Mouse (Mus musculus) right cerebral cortex, postnatal 36 days (tissue): ENCODE results near the gene Wbp4.

Experiments used
- DNase-seq, 2 experiments: peaks; one replicate each; pipeline ENCODE4 v3.0.0; 2022; ENCODE audit warnings: low spot score in 2 of 2, mixed read lengths in 1 of 2

The Wbp4 gene

GRCm38 (mm10) chr14:79507846-79508245 is 26.5 kb upstream of the Wbp4 start:
- DNase-seq = no peak

GRCm38 (mm10) chr14:79506207-79506606 is 24.9 kb upstream of the Wbp4 start:
- DNase-seq = no peak

GRCm38 (mm10) chr14:79504246-79505006 is 23.1 kb upstream of the Wbp4 start:
- no peak for DNase-seq

GRCm38 (mm10) chr14:79503371-79504075 is 22.2 kb upstream of the Wbp4 start:
- DNase-seq = no peak

GRCm38 (mm10) chr14:79500756-79501155 is 19.4 kb upstream of the Wbp4 start:
- no peak for DNase-seq

- no peak for DNase-seq
These were observed 18.0 kb upstream of the Wbp4 start for GRCm38 (mm10) chr14:79499326-79499725.

GRCm38 (mm10) chr14:79494349-79494748 is 13.0 kb upstream of the Wbp4 start:
- no peak for DNase-seq

- no peak for DNase-seq
These were observed 8.9 kb upstream of the Wbp4 start for GRCm38 (mm10) chr14:79490246-79490645.

- no peak for DNase-seq
These were observed 7.8 kb upstream of the Wbp4 start for GRCm38 (mm10) chr14:79489150-79489549.

GRCm38 (mm10) chr14:79488531-79488930 is 7.2 kb upstream of the Wbp4 start:
- DNase-seq = no peak

GRCm38 (mm10) chr14:79486993-79487731 is 5.8 kb upstream of the Wbp4 start:
- peak in 1 of 2 experiments; percentile 41 for DNase-seq

GRCm38 (mm10) chr14:79486617-79486992 is 5.3 kb upstream of the Wbp4 start:
- DNase-seq = no peak

- DNase-seq = no peak
These were observed 2.3 kb upstream of the Wbp4 start for GRCm38 (mm10) chr14:79483611-79484120.

GRCm38 (mm10) chr14:79482747-79483355 is 1.5 kb upstream of the Wbp4 start:
- no peak for DNase-seq

- peak; percentile 17 to 18 for DNase-seq
These were observed 936 bp upstream of the Wbp4 start for GRCm38 (mm10) chr14:79482251-79482661.

GRCm38 (mm10) chr14:79480624-79481338 is 539 bp downstream of the Wbp4 start, which contains the start of gene Elf1:
Elf1 (plus strand) TSS chr14:79481194.
- peak; percentile 91 for DNase-seq

- DNase-seq = no peak
These were observed 7.9 kb downstream of the Wbp4 start for GRCm38 (mm10) chr14:79473384-79473783.

- peak; percentile 36 to 60 for DNase-seq
These were observed 13.7 kb downstream of the Wbp4 start for GRCm38 (mm10) chr14:79467621-79468020.

GRCm38 (mm10) chr14:79465623-79466022 is 15.7 kb downstream of the Wbp4 start:
- no peak for DNase-seq

- DNase-seq = no peak
These were observed 20.3 kb downstream of the Wbp4 start for GRCm38 (mm10) chr14:79460988-79461387.

- DNase-seq = no peak
These were observed 20.9 kb downstream of the Wbp4 start for GRCm38 (mm10) chr14:79460401-79460800.
